Mouse (Mus musculus): ENCODE data around the gene Prmt3.

GRCm38 (mm10) chr7:49824581-49824980, 46.4 kb downstream of the Prmt3 start:
- TF ChIP-seq GATA1 (IDR thresholded peaks at IDR 0.05; ENCODE audit: borderline replicate concordance, low read length): no peak
- no peak for TF ChIP-seq FLI1 (IDR thresholded peaks at IDR 0.05; ENCODE audit: low read length)
